ENCODE assay signal across 11 mouse cellular contexts in genomic region chr7:143152350-143152749, GRCm38 (mm10). TPM values are rescaled to one million over a fixed set of nuclear protein-coding genes. Genes with fewer than 3 reads are reported as not detected.
A peak's percentile ranks its signal among the peaks of the same experiment; 100 is the strongest.
DNase-seq lines count a peak whose midpoint lies in the region; ATAC-seq and TF ChIP-seq lines count a peak whose summit lies in the region.
"Had no signal": no experiment of that assay in that cellular context is flagged by ENCODE, and none has a peak within 500 bp of the region (broad histone marks: within the 10 kb centered on the region; RNA-seq: fewer than 3 reads in every experiment).

No protein-coding gene starts in this region.

- TF ChIP-seq CTCF in thymus, adult 2 months (IDR thresholded peaks at IDR 0.05; ENCODE audit: borderline replicate concordance, control insufficient read depth, extremely low read depth, insufficient read depth, low read length, poor library complexity) = no peak
- peak; percentile 79 for TF ChIP-seq CTCF in stomach, postnatal 0 days (IDR thresholded peaks at IDR 0.05; ENCODE audit: low read depth)

- no peak overlapping the region for H3K9ac ChIP-seq in kidney, embryonic 15.5 days
- no peak overlapping the region for H3K9ac ChIP-seq in stomach, postnatal 0 days (ENCODE audit: low read length)
- H3K9ac ChIP-seq: embryonic facial prominence, embryonic 15.5 days; limb, embryonic 12.5 days had no signal

- H3K36me3 ChIP-seq in kidney, embryonic 15.5 days = no peaks in the 10 kb centered on the region
- H3K36me3 ChIP-seq in thymus, adult 2 months (ENCODE audit: control insufficient read depth, insufficient read depth, low read length) = no peaks in the 10 kb centered on the region
- H3K36me3 ChIP-seq in stomach, postnatal 0 days (ENCODE audit: control insufficient read depth, insufficient read depth, low read length) = no peaks in the 10 kb centered on the region
- H3K36me3 ChIP-seq: embryonic facial prominence, embryonic 15.5 days; limb, embryonic 12.5 days had no signal

- no peak for TF ChIP-seq POLR2A in thymus, adult 2 months (IDR thresholded peaks at IDR 0.05; ENCODE audit: control insufficient read depth, extremely low read depth, insufficient read depth, low read length, poor library complexity)

- 17% methylated on average over 3 of the region's 3 CpGs for WGBS in kidney, embryonic 15.5 days
- 65% methylated on average over 3 of the region's 3 CpGs for WGBS in thymus, adult 2 months
- 36% methylated on average over 3 of the region's 3 CpGs for WGBS in stomach, postnatal 0 days

- H3K4me3 ChIP-seq in kidney, embryonic 15.5 days (replicated peaks) = no peak overlapping the region
- no peak overlapping the region for H3K4me3 ChIP-seq in thymus, adult 2 months (ENCODE audit: control insufficient read depth, insufficient read depth, low read length)
- no peak overlapping the region for H3K4me3 ChIP-seq in stomach, postnatal 0 days (ENCODE audit: low read depth, low read length)
- H3K4me3 ChIP-seq: embryonic facial prominence, embryonic 15.5 days; limb, embryonic 12.5 days had no signal

- H3K27me3 ChIP-seq in kidney, embryonic 15.5 days = no peaks in the 10 kb centered on the region
- H3K27me3 ChIP-seq in thymus, adult 2 months (ENCODE audit: control insufficient read depth, insufficient read depth, low read length) = no peaks in the 10 kb centered on the region
- no peaks in the 10 kb centered on the region for H3K27me3 ChIP-seq in stomach, postnatal 0 days (ENCODE audit: control insufficient read depth, insufficient read depth, low read length)

- H3K9me3 ChIP-seq in kidney, embryonic 15.5 days (replicated peaks) = no peaks in the 10 kb centered on the region
- H3K9me3 ChIP-seq in stomach, postnatal 0 days (ENCODE audit: control insufficient read depth, low read length) = no peaks in the 10 kb centered on the region
- H3K9me3 ChIP-seq: embryonic facial prominence, embryonic 15.5 days; limb, embryonic 12.5 days had no signal

- peak; percentile 44 for DNase-seq in kidney, postnatal 10 days
- DNase-seq in thymus, postnatal 4 days = peak; percentile 47
- DNase-seq in thymus, adult 2 months = no peak
- DNase-seq in embryo, embryonic 10.5 days (ENCODE audit: low spot score) = peak; percentile 74
- peak; percentile 35 for DNase-seq in stomach, postnatal 0 days (ENCODE audit: low spot score)
- DNase-seq: right cerebral cortex, postnatal 14 days had no signal

- no peak overlapping the region for H3K27ac ChIP-seq in kidney, embryonic 15.5 days
- H3K27ac ChIP-seq in thymus, adult 2 months (ENCODE audit: control insufficient read depth, insufficient read depth, low read length) = no peak overlapping the region
- H3K27ac ChIP-seq in stomach, postnatal 0 days (replicated peaks) = no peak overlapping the region
- H3K27ac ChIP-seq: embryonic facial prominence, embryonic 15.5 days; limb, embryonic 12.5 days had no signal

- no peak for ATAC-seq in kidney, embryonic 15.5 days (replicated peaks; ENCODE audit: low FRiP score)
- ATAC-seq in stomach, postnatal 0 days (ENCODE audit: low FRiP score, low TSS enrichment) = no peak
- ATAC-seq in CD4-positive, CD25-positive, alpha-beta regulatory T cell, adult 4 months = no peak
- no peak for ATAC-seq in activated CD4-positive, CD25-positive, alpha-beta regulatory T cell, adult 4 months

- TF ChIP-seq EP300 in stomach, postnatal 0 days (optimal IDR thresholded peaks at IDR 0.05) = no peak

- peaks cover 20% of the 10 kb centered on the region for H3K4me1 ChIP-seq in kidney, embryonic 15.5 days
- 0 out of 2 replicates have a peak, but pooled peaks cover 3% of the 10 kb centered on the region for H3K4me1 ChIP-seq in thymus, adult 2 months (replicated peaks; ENCODE audit: control insufficient read depth, insufficient read depth, low read length)
- H3K4me1 ChIP-seq in stomach, postnatal 0 days (replicated peaks; ENCODE audit: control insufficient read depth, insufficient read depth) = peaks cover 4% of the 10 kb centered on the region; the same call in 1 of the 2 replicates

- H3K4me2 ChIP-seq in kidney, embryonic 15.5 days = no peak overlapping the region
- no peak overlapping the region for H3K4me2 ChIP-seq in stomach, postnatal 0 days (replicated peaks; ENCODE audit: low read depth)
- H3K4me2 ChIP-seq: embryonic facial prominence, embryonic 15.5 days; limb, embryonic 12.5 days had no signal

RNA-seq across cellular contexts. Expression of gene Kcnq1, which starts 46.2 kb away (rescaled TPM):
- 5.8 and 6.5 TPM in 2 replicates for polyA plus RNA-seq in kidney, embryonic 15.5 days (2015; fragmentation: Nextera tagmentation; extraction: Ambion mirVana)
- 2.3 and 4.6 TPM in 2 replicates for polyA plus RNA-seq in thymus, adult 2 months (2012; rRNA removed)
- 17.8 and 21.2 TPM in 2 replicates for polyA plus RNA-seq in stomach, postnatal 0 days (2015; fragmentation: Nextera tagmentation; extraction: Ambion mirVana)
- polyA plus RNA-seq in CD4-positive, CD25-positive, alpha-beta regulatory T cell, adult 4 months (2017; shearing (Covaris generic)) = not detected
- polyA plus RNA-seq in activated CD4-positive, CD25-positive, alpha-beta regulatory T cell, adult 4 months (2017; shearing (Covaris generic)) = not detected

RNA-seq across cellular contexts. Expression of gene Trpm5, which starts 57.9 kb away (rescaled TPM):
- 7.1 and 8.2 TPM in 2 replicates for polyA plus RNA-seq in kidney, embryonic 15.5 days (2015; fragmentation: Nextera tagmentation; extraction: Ambion mirVana)
- 2.9 and 4.5 TPM in 2 replicates for polyA plus RNA-seq in thymus, adult 2 months (2012; rRNA removed)
- 2.0 and 3.3 TPM in 2 replicates for polyA plus RNA-seq in stomach, postnatal 0 days (2015; fragmentation: Nextera tagmentation; extraction: Ambion mirVana)
- not detected for polyA plus RNA-seq in CD4-positive, CD25-positive, alpha-beta regulatory T cell, adult 4 months (2017; shearing (Covaris generic))
- polyA plus RNA-seq in activated CD4-positive, CD25-positive, alpha-beta regulatory T cell, adult 4 months (2017; shearing (Covaris generic)) = not detected
